ENCODE assay signal across 17 mouse cellular contexts in the genomic region with DNA sequence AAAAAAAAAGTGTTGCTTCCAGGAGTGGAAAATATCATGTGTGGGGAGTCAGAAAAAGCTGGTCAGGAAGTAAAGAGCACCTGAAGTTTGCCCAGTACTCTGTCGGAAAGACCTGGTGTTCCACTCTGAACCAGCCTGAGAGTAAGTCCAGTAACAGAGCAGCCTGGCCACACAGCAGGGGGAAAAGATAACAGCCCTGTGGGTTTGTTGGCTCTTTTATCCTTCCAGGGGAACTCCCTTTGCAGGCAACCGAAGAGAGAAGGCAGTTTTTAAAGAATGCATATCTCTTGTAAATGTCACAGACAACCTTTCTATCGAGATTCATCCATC. TPM values are rescaled to one million over a fixed set of nuclear protein-coding genes. Genes with fewer than 3 reads are reported as not detected.
DNase-seq lines count a peak whose midpoint lies in the region; ATAC-seq and TF ChIP-seq lines count a peak whose summit lies in the region.
"Had no signal": no experiment of that assay in that cellular context is flagged by ENCODE, and none has a peak within 500 bp of the region (broad histone marks: within the 10 kb centered on the region; RNA-seq: fewer than 3 reads in every experiment).

No protein-coding gene starts in this region.

- intact Hi-C loops in left cerebral cortex, postnatal 36 days (cut with DNase I) = no loop called here

- no peak for TF ChIP-seq CTCF in G1E (IDR thresholded peaks at IDR 0.05; ENCODE audit: low read depth, low read length)

- DNase-seq in G1E (ENCODE audit: low spot score) = peak; percentile 34
- DNase-seq in gastrocnemius, postnatal 4 days (ENCODE audit: low spot score in 2 of 2) = no peak
- no peak for DNase-seq in urinary bladder, postnatal 36 days (ENCODE audit: low spot score in 2 of 2)
- DNase-seq in left cerebral cortex, postnatal 36 days (ENCODE audit: low spot score in 2 of 2) = no peak
- DNase-seq: cerebellum, adult 18-20 months; gastrocnemius, postnatal 14 days; right cerebral cortex, adult 18-20 months had no signal

- WGBS in heart, embryonic 13.5 days = 14% methylated on average over 3 of the region's 3 CpGs
- 2% methylated on average over 3 of the region's 3 CpGs for whole genome bisulfite sequencing in heart, embryonic 11.5 days (ENCODE audit: insufficient replicate concordance)

- H3K9me3 ChIP-seq in heart, embryonic 13.5 days = no peaks in the 10 kb centered on the region
- H3K9me3 ChIP-seq in heart, embryonic 11.5 days (replicated peaks; ENCODE audit: control insufficient read depth, low read length) = no peaks in the 10 kb centered on the region
- H3K9me3 ChIP-seq in G1E (replicated peaks) = no peaks in the 10 kb centered on the region
- H3K9me3 ChIP-seq: limb, embryonic 13.5 days; midbrain, embryonic 10.5 days had no signal

- ATAC-seq in heart, embryonic 13.5 days (ENCODE audit: extremely low read depth, insufficient number of reproducible peaks, low FRiP score, low TSS enrichment) = no peak
- ATAC-seq in heart, embryonic 11.5 days (replicated peaks; ENCODE audit: insufficient number of reproducible peaks, low FRiP score, low TSS enrichment) = no peak
- peak; percentile 57 for ATAC-seq in G1E (ENCODE audit: extremely low read depth, insufficient number of reproducible peaks, low FRiP score, poor library complexity, severe bottlenecking)
- ATAC-seq in hematopoietic stem cell, adult 5-6 weeks (replicated peaks in 1 of 2; ENCODE audit: insufficient read depth in 1 of 2, low FRiP score in 2 of 2, low TSS enrichment in 1 of 2, low read depth in 1 of 2, poor library complexity in 2 of 2, severe bottlenecking in 2 of 2) = peak; percentile 85 to 93
- peak; percentile 95 for ATAC-seq in megakaryocyte progenitor cell, adult 5-6 weeks (replicated peaks; ENCODE audit: poor library complexity)
- ATAC-seq: inflammation-experienced regulatory T-cells, adult 6 months; lung, postnatal 0 days had no signal

- H3K4me1 ChIP-seq in heart, embryonic 13.5 days = peaks cover 37% of the 10 kb centered on the region
- H3K4me1 ChIP-seq in heart, embryonic 11.5 days (ENCODE audit: control insufficient read depth, insufficient read depth, low read length) = peaks cover 8% of the 10 kb centered on the region
- H3K4me1 ChIP-seq in G1E (ENCODE audit: insufficient read depth, low read depth, low read length) = peaks cover 30% of the 10 kb centered on the region

- no peaks in the 10 kb centered on the region for H3K36me3 ChIP-seq in heart, embryonic 13.5 days
- H3K36me3 ChIP-seq in heart, embryonic 11.5 days (ENCODE audit: control insufficient read depth, insufficient read depth, low read length) = no peaks in the 10 kb centered on the region
- no peaks in the 10 kb centered on the region for H3K36me3 ChIP-seq in G1E (replicated peaks)
- H3K36me3 ChIP-seq: limb, embryonic 13.5 days; midbrain, embryonic 10.5 days had no signal

- H3K9ac ChIP-seq in heart, embryonic 13.5 days = no peak overlapping the region
- no peak overlapping the region for H3K9ac ChIP-seq in heart, embryonic 11.5 days (ENCODE audit: low read depth, low read length)
- H3K9ac ChIP-seq: limb, embryonic 13.5 days had no signal

- H3K27me3 ChIP-seq in heart, embryonic 13.5 days (replicated peaks) = no peaks in the 10 kb centered on the region
- no peaks in the 10 kb centered on the region for H3K27me3 ChIP-seq in heart, embryonic 11.5 days (ENCODE audit: control insufficient read depth, insufficient read depth, low read length)
- H3K27me3 ChIP-seq in G1E (ENCODE audit: insufficient read depth, low read length) = peaks cover 2% of the 10 kb centered on the region; the same call in 1 of the 2 replicates
- H3K27me3 ChIP-seq: limb, embryonic 13.5 days had no signal

- 0 out of 2 replicates have a peak overlapping the region, but pooled peaks have one; percentile 42 for H3K27ac ChIP-seq in heart, embryonic 13.5 days (replicated peaks)
- no peak overlapping the region for H3K27ac ChIP-seq in heart, embryonic 11.5 days (ENCODE audit: low read depth, low read length)
- H3K27ac ChIP-seq: left cerebral cortex, adult 2 months; limb, embryonic 13.5 days; midbrain, embryonic 10.5 days had no signal

- H3K4me2 ChIP-seq in heart, embryonic 13.5 days = no peak overlapping the region
- H3K4me2 ChIP-seq in heart, embryonic 11.5 days = no peak overlapping the region
- H3K4me2 ChIP-seq: limb, embryonic 13.5 days had no signal

- no peak overlapping the region for H3K4me3 ChIP-seq in heart, embryonic 13.5 days
- no peak overlapping the region for H3K4me3 ChIP-seq in heart, embryonic 11.5 days (ENCODE audit: low read depth, low read length)
- peak overlapping the region; percentile 3; the same call in 1 of the 2 replicates for H3K4me3 ChIP-seq in G1E (ENCODE audit: low read depth, low read length)
- H3K4me3 ChIP-seq: left cerebral cortex, adult 2 months; limb, embryonic 13.5 days; midbrain, embryonic 10.5 days; myocyte had no signal

RNA-seq across cellular contexts. Expression of gene Rreb1, which starts 18.2 kb away (rescaled TPM):
- 9.4 and 11.0 TPM in 2 replicates for polyA plus RNA-seq in heart, embryonic 13.5 days (2015; fragmentation: Nextera tagmentation; extraction: Ambion mirVana)
- 11.4 and 16.6 TPM in 2 replicates for polyA plus RNA-seq in heart, embryonic 11.5 days (2014; fragmentation: Nextera tagmentation; extraction: Ambion mirVana)
- total RNA-seq in G1E (2014; fragmentation: Nextera tagmentation) = 106 and 122 TPM in 2 replicates
- 16.8 and 16.9 TPM in 2 replicates for total RNA-seq in G1E (2017)
- polyA plus RNA-seq in G1E (2012) = 81.6 and 87.2 TPM in 2 replicates
- total RNA-seq in hematopoietic stem cell, adult 5-6 weeks (2017) = 25.5 and 25.9 TPM in 2 replicates
- total RNA-seq in megakaryocyte progenitor cell, adult 5-6 weeks (2015) = 58.0 and 62.9 TPM in 2 replicates
- total RNA-seq in megakaryocyte progenitor cell, adult 5-6 weeks (2017) = 14.7 and 19.4 TPM in 2 replicates
- 10 to 100 TPM; 51.0 to 53.6 TPM for total RNA-seq in gastrocnemius, postnatal 4 days (2021)
- 10 to 100 TPM; 20.7 to 44.1 TPM for total RNA-seq in left cerebral cortex, postnatal 36 days (2021)

Comparison
In these comparisons a context has a peak if more than half of its experiments do, and no peak if none do; other contexts are left out.
1. ATAC-seq: peak in G1E (single experiment), hematopoietic stem cell, adult 5-6 weeks (2 of 2) and megakaryocyte progenitor cell, adult 5-6 weeks (single experiment); none in heart, embryonic 13.5 days (single experiment) and heart, embryonic 11.5 days (single experiment).